Mouse (Mus musculus): ENCODE data around the gene Mfsd4b5. TPM values are rescaled to one million over a fixed set of nuclear protein-coding genes. Genes with fewer than 3 reads are reported as not detected.
"Not testable (repeated sequence)": the region's sequence is repeated elsewhere in the genome, so short reads cannot be mapped to it uniquely, and the experiment has no call there.

The Mfsd4b5 gene
- polyA plus RNA-seq, 1 experiment from 2014 or later, result 0.16 TPM

DNA sequence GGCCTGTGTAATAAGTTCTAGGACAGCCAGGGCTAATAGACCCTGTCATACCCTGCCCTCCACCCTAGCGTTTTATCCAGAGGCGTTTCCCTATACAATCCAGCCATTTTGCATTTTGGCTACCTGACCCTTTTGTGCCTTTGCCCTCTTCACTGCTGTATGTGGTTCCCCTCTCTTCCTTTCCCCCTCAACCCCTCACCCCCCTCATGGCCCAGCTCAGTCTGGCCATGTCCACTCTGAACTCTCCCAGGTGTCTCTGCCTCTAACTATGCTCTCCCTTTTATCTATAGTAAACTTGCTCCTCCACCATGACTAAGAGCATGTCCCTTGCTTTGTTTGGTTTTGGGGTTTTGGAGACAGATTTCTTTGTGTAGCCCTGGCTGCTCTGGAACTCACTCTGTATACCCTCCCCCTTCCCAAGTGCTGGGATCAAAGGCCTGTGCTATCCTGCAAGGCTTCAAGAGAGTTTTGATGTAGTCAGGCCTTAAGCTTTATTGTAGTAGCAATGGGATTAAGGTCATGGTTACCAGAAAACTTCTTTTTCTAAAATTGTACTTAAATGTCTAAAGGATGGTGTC lies 37.0 kb downstream of the Mfsd4b5 start:
- H3K9me3 ChIP-seq (ENCODE audit: control insufficient read depth, low read length), result no peaks in the 10 kb centered on the region
- 84% methylated on average over 2 of the region's 2 CpGs for WGBS
- TF ChIP-seq CTCF (IDR thresholded peaks at IDR 0.05; ENCODE audit: low read depth), result no peak
- TF ChIP-seq EP300 (optimal IDR thresholded peaks at IDR 0.05), result no peak
- ATAC-seq (ENCODE audit: low FRiP score, low TSS enrichment) (no peak), DNase-seq (ENCODE audit: low spot score) (no peak)
- no peaks in the 10 kb centered on the region for H3K27me3 ChIP-seq (ENCODE audit: control insufficient read depth, insufficient read depth, low read length)
- no peak overlapping the region for H3K4me2 ChIP-seq (replicated peaks; ENCODE audit: low read depth)
- no peaks in the 10 kb centered on the region for H3K4me1 ChIP-seq (replicated peaks; ENCODE audit: control insufficient read depth, insufficient read depth)
- H3K27ac ChIP-seq (replicated peaks), result no peak overlapping the region
- no peak overlapping the region for H3K9ac ChIP-seq (ENCODE audit: low read length)
- H3K36me3 ChIP-seq (ENCODE audit: control insufficient read depth, insufficient read depth, low read length), result no peaks in the 10 kb centered on the region
- no peak overlapping the region for H3K4me3 ChIP-seq (ENCODE audit: low read depth, low read length)

GRCm38 (mm10) chr10:39947195-39947594 lies 39.3 kb downstream of the Mfsd4b5 start:
- not testable (repeated sequence) for H3K9me3 ChIP-seq (ENCODE audit: control insufficient read depth, low read length); ATAC-seq (ENCODE audit: low FRiP score, low TSS enrichment); H3K27ac ChIP-seq (replicated peaks); H3K4me2 ChIP-seq (replicated peaks; ENCODE audit: low read depth); H3K36me3 ChIP-seq (ENCODE audit: control insufficient read depth, insufficient read depth, low read length); H3K9ac ChIP-seq (ENCODE audit: low read length); H3K27me3 ChIP-seq (ENCODE audit: control insufficient read depth, insufficient read depth, low read length); DNase-seq (ENCODE audit: low spot score); H3K4me1 ChIP-seq (replicated peaks; ENCODE audit: control insufficient read depth, insufficient read depth); H3K4me3 ChIP-seq (ENCODE audit: low read depth, low read length)
- 85% methylated on average over 3 of the region's 3 CpGs for WGBS

DNA sequence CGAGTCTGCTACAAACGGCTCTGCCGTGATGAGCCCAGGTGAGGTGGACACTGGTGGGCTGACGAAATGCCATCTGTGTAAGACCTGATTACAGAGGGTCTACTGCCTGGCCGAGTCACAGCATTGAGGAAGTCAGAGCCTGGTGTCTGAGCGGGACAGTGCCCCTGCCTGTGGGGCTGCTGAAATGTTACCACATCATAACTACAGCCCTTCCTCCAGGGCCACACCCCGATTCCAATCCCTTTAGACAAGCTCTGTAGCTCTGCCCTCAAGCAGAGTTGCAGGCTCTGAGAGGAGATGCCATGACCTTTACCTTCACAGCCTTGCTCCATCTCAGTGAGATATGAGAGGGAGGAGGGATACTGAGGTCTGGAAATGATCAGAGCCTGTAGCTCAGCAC lies 49.9 kb downstream of the Mfsd4b5 start:
- Histone ChIP-seq H3K4me2 (replicated peaks; ENCODE audit: low read depth) (no peak overlapping the region), H3K27me3 (ENCODE audit: control insufficient read depth, insufficient read depth, low read length) (no peaks in the 10 kb centered on the region), H3K9ac (ENCODE audit: low read length) (no peak overlapping the region), H3K4me3 (ENCODE audit: low read depth, low read length) (no peak overlapping the region), H3K9me3 (ENCODE audit: control insufficient read depth, low read length) (no peaks in the 10 kb centered on the region), H3K27ac (replicated peaks) (no peak overlapping the region), H3K36me3 (ENCODE audit: control insufficient read depth, insufficient read depth, low read length) (no peaks in the 10 kb centered on the region), H3K4me1 (replicated peaks; ENCODE audit: control insufficient read depth, insufficient read depth) (no peaks in the 10 kb centered on the region)
- DNase-seq (ENCODE audit: low spot score) (no peak), ATAC-seq (ENCODE audit: low FRiP score, low TSS enrichment) (no peak)
- no peak for TF ChIP-seq EP300 (optimal IDR thresholded peaks at IDR 0.05)
- 61% methylated on average over 7 of the region's 7 CpGs for WGBS

DNA sequence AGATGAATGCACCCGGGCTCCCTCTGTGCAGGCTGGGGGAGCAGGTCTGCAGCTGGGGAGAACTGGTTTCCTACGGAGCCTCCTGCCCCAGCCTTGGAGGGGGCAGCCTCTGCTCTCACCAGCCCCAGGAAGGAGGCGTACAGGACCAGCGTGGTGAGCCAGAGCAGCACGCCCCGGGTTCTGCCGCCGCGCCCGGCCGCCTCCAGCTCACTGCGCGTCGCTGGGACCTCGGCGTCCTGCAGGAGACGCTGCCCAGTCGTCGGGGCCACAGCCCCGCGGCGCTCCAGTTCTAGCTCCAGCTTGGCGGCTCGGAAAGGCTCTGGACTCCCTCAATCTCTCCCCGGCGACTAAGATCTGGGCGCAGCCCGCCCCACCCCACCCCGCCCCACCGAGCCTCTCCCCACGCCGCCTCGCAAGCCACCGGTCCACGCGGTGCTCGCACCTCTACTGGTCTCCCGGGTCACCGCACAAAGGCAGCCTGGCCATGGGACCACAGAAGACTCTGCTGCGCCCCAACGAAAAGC lies 59.8 kb downstream of the Mfsd4b5 start, which contains the start of gene Mfsd4b2:
Mfsd4b2 (minus strand) TSS at position 308 of the 524 bp plus-strand sequence.
- Histone ChIP-seq H3K9ac (ENCODE audit: low read length) (peak within 1 kb of the TSS; percentile 38; the same call in 1 of the 2 replicates), H3K36me3 (ENCODE audit: control insufficient read depth, insufficient read depth, low read length) (no peaks in the 10 kb centered on the region), H3K4me3 (ENCODE audit: low read depth, low read length) (peak within 1 kb of the TSS; percentile 41), H3K4me1 (replicated peaks; ENCODE audit: control insufficient read depth, insufficient read depth) (no peaks in the 10 kb centered on the region), H3K27me3 (ENCODE audit: control insufficient read depth, insufficient read depth, low read length) (no peaks in the 10 kb centered on the region), H3K9me3 (ENCODE audit: control insufficient read depth, low read length) (no peaks in the 10 kb centered on the region), H3K4me2 (replicated peaks; ENCODE audit: low read depth) (peak within 1 kb of the TSS; percentile 81), H3K27ac (replicated peaks) (no peak within 1 kb of the TSS)
- peak; percentile 71 for ATAC-seq (ENCODE audit: low FRiP score, low TSS enrichment)
- no peak for TF ChIP-seq EP300 (optimal IDR thresholded peaks at IDR 0.05)
- peak; percentile 52 for TF ChIP-seq CTCF (IDR thresholded peaks at IDR 0.05; ENCODE audit: low read depth)
- peak; percentile 65 for DNase-seq (ENCODE audit: low spot score)
- 1% methylated on average over 41 of the region's 41 CpGs for WGBS

GRCm38 (mm10) chr10:39924556-39924955 lies 61.9 kb downstream of the Mfsd4b5 start:
- not testable (repeated sequence) for ATAC-seq (ENCODE audit: low FRiP score, low TSS enrichment); H3K4me2 ChIP-seq (replicated peaks; ENCODE audit: low read depth); H3K9me3 ChIP-seq (ENCODE audit: control insufficient read depth, low read length); H3K4me3 ChIP-seq (ENCODE audit: low read depth, low read length); H3K27me3 ChIP-seq (ENCODE audit: control insufficient read depth, insufficient read depth, low read length); H3K36me3 ChIP-seq (ENCODE audit: control insufficient read depth, insufficient read depth, low read length); H3K9ac ChIP-seq (ENCODE audit: low read length); H3K4me1 ChIP-seq (replicated peaks; ENCODE audit: control insufficient read depth, insufficient read depth); H3K27ac ChIP-seq (replicated peaks)
- peak; percentile 21 for DNase-seq (ENCODE audit: low spot score)
- WGBS, result 62% methylated on average over 8 of the region's 8 CpGs

- no peak for ATAC-seq (ENCODE audit: low FRiP score, low TSS enrichment)
- H3K4me1 ChIP-seq (replicated peaks; ENCODE audit: control insufficient read depth, insufficient read depth), result no peaks in the 10 kb centered on the region
Measured at GRCm38 (mm10) chr10:39912616-39913015, 73.8 kb downstream of the Mfsd4b5 start.

More at GRCm38 (mm10) chr10:39912616-39913015, 73.8 kb downstream of the Mfsd4b5 start:
- Histone ChIP-seq H3K9me3 (ENCODE audit: control insufficient read depth, low read length) (no peaks in the 10 kb centered on the region), H3K4me3 (ENCODE audit: low read depth, low read length) (no peak overlapping the region), H3K27ac (replicated peaks) (no peak overlapping the region), H3K4me2 (replicated peaks; ENCODE audit: low read depth) (no peak overlapping the region), H3K36me3 (ENCODE audit: control insufficient read depth, insufficient read depth, low read length) (no peaks in the 10 kb centered on the region), H3K9ac (ENCODE audit: low read length) (no peak overlapping the region), H3K27me3 (ENCODE audit: control insufficient read depth, insufficient read depth, low read length) (no peaks in the 10 kb centered on the region)
- DNase-seq (ENCODE audit: low spot score), result no peak
- TF ChIP-seq CTCF (IDR thresholded peaks at IDR 0.05; ENCODE audit: low read depth) (no peak), EP300 (optimal IDR thresholded peaks at IDR 0.05) (no peak)
